Mouse (Mus musculus) CH12.LX (cell line): ENCODE results near the gene Slc25a21.

ENCODE experiments used
- CTCF ChIP-seq, 2 experiments: IDR thresholded peaks in 1 of 2; conservative IDR thresholded peaks in 1 of 2; 2 replicates each; pipeline ENCODE4 v1.5.1; 2011 to 2012; ENCODE audit warnings: low read depth in 2 of 2, low read length in 2 of 2, improper control_type of control experiment in 1 of 2, inconsistent platforms in 1 of 2, mild to moderate bottlenecking in 1 of 2, moderate library complexity in 1 of 2
- EP300 ChIP-seq: IDR thresholded peaks from 2 replicates; pipeline ENCODE4 v1.6.1; 2011; ENCODE audit warnings: low read length, improper control_type of control experiment
- NRF1 ChIP-seq: IDR thresholded peaks from 2 replicates; pipeline ENCODE4 v1.6.1; 2014; ENCODE audit warnings: low read depth, mild to moderate bottlenecking, inconsistent platforms, low read length, improper control_type of control experiment, moderate library complexity
- POLR2A ChIP-seq: IDR thresholded peaks from 2 replicates; pipeline ENCODE4 v1.6.1; 2011; ENCODE audit warnings: low read depth, mild to moderate bottlenecking, improper control_type of control experiment, low read length
- TBP ChIP-seq: conservative IDR thresholded peaks from 2 replicates; pipeline ENCODE4 v1.6.1; 2011; ENCODE audit warnings: low read depth, low read length, improper control_type of control experiment
- TCF12 ChIP-seq: IDR thresholded peaks from 2 replicates; pipeline ENCODE4 v1.6.1; 2014; ENCODE audit warnings: low read depth, mild to moderate bottlenecking, inconsistent platforms, low read length, improper control_type of control experiment

DNA sequence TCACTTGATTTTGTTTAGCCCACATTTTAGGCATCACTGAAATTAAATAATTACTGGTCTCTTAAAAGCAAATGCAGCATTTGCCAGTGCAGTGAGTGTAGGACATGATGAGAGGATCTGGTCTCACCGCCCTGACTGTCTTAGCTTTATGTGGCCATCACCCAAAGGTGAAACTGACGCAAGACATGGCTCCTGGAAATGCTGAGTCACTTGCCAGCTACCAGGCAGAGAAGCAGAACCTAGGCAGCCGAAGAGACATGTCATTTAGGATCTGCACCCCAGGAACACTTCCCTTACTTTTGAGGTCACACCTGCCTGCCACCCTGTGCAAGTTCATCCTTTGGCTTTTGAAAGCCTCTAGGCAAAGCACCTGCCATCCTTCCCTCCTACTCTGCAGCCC, 180.4 kb downstream of the Slc25a21 start:
- TF ChIP-seq CTCF (conservative IDR thresholded peaks at IDR 0.05 in 1 of 2, IDR thresholded peaks at IDR 0.05 in 1 of 2; ENCODE audit: low read depth in 2 of 2, low read length in 2 of 2) (no peak), TCF12 (no peak), POLR2A (no peak), NRF1 (no peak), EP300 (no peak; the same call in 1 of the 2 replicates), TBP (no peak)
